Mouse (Mus musculus) midbrain, embryonic 16.5 days (tissue): Measurements from ENCODE around the gene Nfasc. TPM values are rescaled to one million over a fixed set of nuclear protein-coding genes. Genes with fewer than 3 reads are reported as not detected.

Experiments
- ATAC-seq: fragments of 200-750 bp; cut with Nextera tagmentation; 2 replicates; pipeline ENCODE4 v1.8.0; 2017; ENCODE audit warnings: moderate TSS enrichment
- H3K27ac ChIP-seq: fragments of 300-500 bp; sonication (generic); 2 replicates; pipeline ENCODE4 v1.5.1; 2014; ENCODE audit warnings: mild to moderate bottlenecking, low read length, mixed read lengths
- H3K27me3 ChIP-seq: fragments of 300-500 bp; sonication (generic); 2 replicates; pipeline ENCODE4 v1.6.1; 2014; ENCODE audit warnings: low read depth, low read length, mixed read lengths; ENCODE audit not compliant: control insufficient read depth, insufficient read depth
- H3K36me3 ChIP-seq: fragments of 300-500 bp; sonication (generic); 2 replicates; pipeline ENCODE4 v1.6.1; 2014; ENCODE audit warnings: mild to moderate bottlenecking, low read length, moderate library complexity, mixed read lengths; ENCODE audit not compliant: control insufficient read depth, insufficient read depth
- H3K4me1 ChIP-seq: fragments of 300-500 bp; sonication (generic); 2 replicates; pipeline ENCODE4 v1.6.1; 2014; ENCODE audit warnings: mild to moderate bottlenecking, low read length, mixed read lengths; ENCODE audit not compliant: control insufficient read depth, insufficient read depth
- H3K4me2 ChIP-seq: fragments of 300-500 bp; sonication (generic); 2 replicates; pipeline ENCODE4 v1.6.1; 2014; ENCODE audit warnings: mild to moderate bottlenecking, low read length, mixed read lengths
- H3K4me3 ChIP-seq: fragments of 300-500 bp; sonication (generic); 2 replicates; pipeline ENCODE4 v1.5.1; 2014; ENCODE audit warnings: low read depth, mild to moderate bottlenecking, low read length, moderate library complexity, mixed read lengths
- H3K9ac ChIP-seq: fragments of 300-500 bp; sonication (generic); 2 replicates; pipeline ENCODE4 v1.6.1; 2014; ENCODE audit warnings: low read depth, low read length, mixed read lengths
- H3K9me3 ChIP-seq: fragments of 300-500 bp; sonication (generic); replicated peaks from 2 replicates; pipeline ENCODE4 v1.6.1; 2014; ENCODE audit warnings: mild to moderate bottlenecking, low read length, mixed read lengths; ENCODE audit not compliant: control insufficient read depth, poor library complexity, severe bottlenecking
- WGBS: fragments of 180-500 bp; shearing (Covaris S2); extraction: QIAGEN DNeasy Blood & Tissue Kit; methylation state at CpG from one replicate; pipeline ENCODE4 v1.1.7; 2014; 5-methylcytosine and 5-hydroxymethylcytosine counted together
- polyA plus RNA-seq: library from polyadenylated mRNA; unstranded; fragments of >200 nt; fragmentation: Nextera tagmentation; extraction: Ambion mirVana; gene quantifications from 2 replicates; pipeline ENCODE4 v1.2.1, GENCODE M21; 2015

Gene Nfasc
- polyA plus RNA-seq, 1 experiment from 2014 or later: 42.7 TPM

- no peak for ATAC-seq
- Histone ChIP-seq H3K4me1 (peaks cover 24% of the 10 kb centered on the region), H3K4me2 (no peak overlapping the region), H3K27ac (no peak overlapping the region; the same call in 1 of the 2 replicates), H3K4me3 (no peak overlapping the region), H3K36me3 (no peaks in the 10 kb centered on the region), H3K9ac (no peak overlapping the region; the same call in 1 of the 2 replicates), H3K27me3 (no peaks in the 10 kb centered on the region), H3K9me3 (no peaks in the 10 kb centered on the region)
- WGBS: 43% methylated on average over 9 of the region's 9 CpGs
Observed at GRCm38 (mm10) chr1:132650680-132651079, 90.9 kb downstream of the Nfasc start.

GRCm38 (mm10) chr1:132647958-132648357, 93.6 kb downstream of the Nfasc start:
- no peak overlapping the region for H3K4me2 ChIP-seq
- no peak for ATAC-seq
- 82% methylated on average over 6 of the region's 6 CpGs for WGBS

GRCm38 (mm10) chr1:132641049-132641795, 100.4 kb downstream of the Nfasc start:
- Histone ChIP-seq H3K9ac (no peak overlapping the region), H3K4me2 (no peak overlapping the region), H3K27me3 (no peaks in the 10 kb centered on the region), H3K9me3 (no peaks in the 10 kb centered on the region), H3K4me3 (no peak overlapping the region), H3K36me3 (peaks cover 4% of the 10 kb centered on the region; the same call in 1 of the 2 replicates), H3K4me1 (peaks cover 17% of the 10 kb centered on the region), H3K27ac (peak overlapping the region; percentile 77)
- peak; percentile 91 for ATAC-seq
- WGBS: 43% methylated on average over 13 of the region's 13 CpGs

More at GRCm38 (mm10) chr1:132647958-132648357, 93.6 kb downstream of the Nfasc start:
- H3K9me3 ChIP-seq: no peaks in the 10 kb centered on the region
- no peak overlapping the region for H3K27ac ChIP-seq
- no peaks in the 10 kb centered on the region; the same call in 1 of the 2 replicates for H3K4me1 ChIP-seq
- no peak overlapping the region for H3K9ac ChIP-seq
- no peaks in the 10 kb centered on the region for H3K27me3 ChIP-seq
- no peaks in the 10 kb centered on the region for H3K36me3 ChIP-seq
- H3K4me3 ChIP-seq: no peak overlapping the region

GRCm38 (mm10) chr1:132640256-132640655, 101.3 kb downstream of the Nfasc start:
- Histone ChIP-seq H3K36me3 (peaks cover 4% of the 10 kb centered on the region; the same call in 1 of the 2 replicates), H3K4me3 (no peak overlapping the region), H3K9ac (no peak overlapping the region), H3K27ac (peak overlapping the region; percentile 77), H3K27me3 (no peaks in the 10 kb centered on the region), H3K4me1 (peaks cover 17% of the 10 kb centered on the region), H3K4me2 (no peak overlapping the region), H3K9me3 (no peaks in the 10 kb centered on the region)
- 69% methylated on average over 6 of the region's 6 CpGs for WGBS
- ATAC-seq: no peak

- WGBS: 82% methylated on average over 7 of the region's 7 CpGs
Observed at GRCm38 (mm10) chr1:132637346-132637745, 104.3 kb downstream of the Nfasc start.

GRCm38 (mm10) chr1:132629611-132630370, 111.8 kb downstream of the Nfasc start:
- Histone ChIP-seq H3K9ac (no peak overlapping the region), H3K27ac (no peak overlapping the region), H3K27me3 (no peaks in the 10 kb centered on the region), H3K4me3 (no peak overlapping the region), H3K9me3 (no peaks in the 10 kb centered on the region), H3K4me2 (no peak overlapping the region), H3K4me1 (peaks cover 3% of the 10 kb centered on the region), H3K36me3 (peaks cover 23% of the 10 kb centered on the region; the same call in 1 of the 2 replicates)
- 92% methylated on average over 5 of the region's 5 CpGs for WGBS
- no peak for ATAC-seq

More at GRCm38 (mm10) chr1:132637346-132637745, 104.3 kb downstream of the Nfasc start:
- Histone ChIP-seq H3K9ac (no peak overlapping the region), H3K4me3 (no peak overlapping the region), H3K27me3 (no peaks in the 10 kb centered on the region), H3K4me1 (peaks cover 17% of the 10 kb centered on the region), H3K36me3 (peaks cover 11% of the 10 kb centered on the region; the same call in 1 of the 2 replicates), H3K27ac (no peak overlapping the region), H3K9me3 (no peaks in the 10 kb centered on the region), H3K4me2 (no peak overlapping the region)
- ATAC-seq: no peak

- Histone ChIP-seq H3K4me2 (no peak overlapping the region), H3K9ac (no peak overlapping the region), H3K9me3 (no peaks in the 10 kb centered on the region), H3K4me3 (no peak overlapping the region), H3K27ac (no peak overlapping the region), H3K4me1 (peaks cover 7% of the 10 kb centered on the region), H3K36me3 (peaks cover 17% of the 10 kb centered on the region; the same call in 1 of the 2 replicates), H3K27me3 (no peaks in the 10 kb centered on the region)
- WGBS: 73% methylated on average over 3 of the region's 3 CpGs
- no peak for ATAC-seq
Observed at GRCm38 (mm10) chr1:132628599-132628998, 113.0 kb downstream of the Nfasc start.

GRCm38 (mm10) chr1:132628183-132628582, 113.4 kb downstream of the Nfasc start:
- no peak for ATAC-seq
- Histone ChIP-seq H3K4me1 (peaks cover 7% of the 10 kb centered on the region), H3K4me3 (no peak overlapping the region), H3K9ac (no peak overlapping the region), H3K9me3 (no peaks in the 10 kb centered on the region), H3K27ac (no peak overlapping the region), H3K27me3 (no peaks in the 10 kb centered on the region), H3K4me2 (no peak overlapping the region), H3K36me3 (peaks cover 17% of the 10 kb centered on the region; the same call in 1 of the 2 replicates)
- 89% methylated on average over 8 of the region's 8 CpGs for WGBS
